Mouse (Mus musculus) kidney, postnatal 14 days (tissue): ENCODE results near the gene Zfp148.
"Not testable (repeated sequence)": the region's sequence is repeated elsewhere in the genome, so short reads cannot be mapped to it uniquely, and the experiment has no call there.

Experiments used
- DNase-seq: peaks from one replicate; pipeline ENCODE4 v3.0.0; 2022; ENCODE audit warnings: mixed read lengths

Gene Zfp148

DNA sequence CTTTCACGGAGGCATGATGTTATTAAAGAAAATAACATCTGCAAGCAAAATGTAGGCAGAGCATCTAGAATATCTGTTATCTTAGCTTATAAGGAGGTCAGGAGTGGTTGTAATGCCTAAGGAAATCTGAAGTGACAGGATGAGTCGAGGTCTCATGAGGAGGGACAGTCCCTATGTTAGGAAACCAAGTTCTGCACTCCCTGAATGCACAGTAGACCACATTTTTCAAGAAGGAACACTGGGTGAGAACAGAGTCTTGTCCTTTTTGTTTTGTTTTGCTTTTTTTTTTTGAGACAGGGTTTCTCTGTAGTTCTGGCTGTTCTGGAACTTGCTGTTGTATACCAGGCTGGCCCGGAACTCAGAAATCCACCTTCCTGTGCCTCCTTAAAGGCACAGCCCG, 1.7 kb downstream of the Zfp148 start:
- DNase-seq: no peak

DNA sequence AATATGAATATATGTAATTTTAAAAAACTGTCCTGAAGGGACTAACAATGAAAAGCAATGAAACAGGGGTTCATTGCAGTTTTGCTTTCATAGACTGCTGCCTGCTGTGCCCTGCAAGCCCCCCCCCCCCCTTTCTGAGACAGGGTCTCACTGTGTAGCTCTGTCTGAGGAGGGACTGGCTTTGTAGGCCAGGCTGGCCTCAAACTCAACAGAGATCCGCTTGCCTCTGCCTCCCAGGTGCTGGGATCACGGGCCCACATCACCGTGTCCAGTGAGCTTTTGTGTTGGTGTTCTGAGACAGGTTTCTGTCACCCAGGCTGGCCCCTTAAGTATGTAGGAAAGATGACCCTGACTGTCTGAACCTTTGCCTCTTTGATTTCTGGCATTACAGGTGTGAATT, 2.9 kb downstream of the Zfp148 start:
- no peak for DNase-seq

DNA sequence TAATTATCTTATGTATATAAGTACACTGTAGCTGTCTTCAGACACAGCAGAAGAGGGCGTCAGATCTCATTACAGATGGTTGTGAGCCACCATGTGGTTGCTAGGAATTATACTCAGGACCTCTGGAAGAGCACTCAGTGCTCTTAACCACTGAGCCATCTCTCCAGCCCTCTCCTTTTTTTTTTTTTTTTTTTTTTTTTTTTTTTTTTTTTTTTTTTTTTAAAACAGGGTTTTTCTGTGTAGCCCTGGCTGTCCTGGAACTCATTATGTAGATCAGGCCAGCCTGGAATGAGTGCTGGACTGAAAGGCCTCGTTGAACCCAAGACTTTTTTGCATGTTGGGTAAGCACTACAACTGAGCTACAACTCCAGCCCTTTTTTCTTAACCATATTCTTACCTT, 3.4 kb downstream of the Zfp148 start:
- not testable (repeated sequence) for DNase-seq

DNA sequence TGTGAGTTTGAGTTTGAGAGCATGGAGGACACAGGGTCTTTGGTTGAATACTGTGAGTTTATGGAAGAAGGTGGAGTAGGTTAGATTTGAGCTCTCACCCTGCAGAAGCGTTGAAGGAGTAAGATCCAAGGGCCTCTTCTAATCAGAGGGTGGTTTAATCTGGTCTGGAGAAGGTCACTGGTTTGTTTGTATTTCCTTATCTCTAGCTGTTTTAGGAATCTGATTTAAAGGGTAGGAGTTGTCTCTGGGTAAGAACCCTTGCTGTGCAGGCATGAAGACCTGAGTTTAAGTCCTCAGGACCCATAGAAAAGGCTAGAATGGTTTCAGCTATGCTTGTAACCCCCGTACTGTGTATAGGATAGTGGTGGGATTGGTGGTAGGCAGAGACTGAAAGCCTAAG, 6.4 kb downstream of the Zfp148 start:
- DNase-seq: no peak

DNA sequence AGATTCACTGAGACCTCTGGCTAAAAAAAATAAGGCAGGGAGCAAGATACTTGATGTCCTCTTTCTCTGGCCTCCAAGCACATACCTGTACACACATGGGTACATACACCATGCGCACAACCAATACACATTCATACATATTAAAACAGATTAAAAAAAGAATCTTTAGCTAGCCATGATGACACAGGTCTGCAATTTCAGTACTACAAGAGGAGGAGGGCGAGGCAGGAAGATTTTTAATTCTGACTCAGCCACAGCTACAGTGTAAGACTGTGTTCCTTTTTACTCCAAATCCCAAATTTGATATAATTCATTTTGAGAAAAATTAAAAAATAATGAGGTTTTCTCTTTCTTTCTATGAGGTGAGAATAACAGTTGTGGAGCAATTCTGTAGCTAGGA, 6.8 kb downstream of the Zfp148 start:
- no peak for DNase-seq

DNA sequence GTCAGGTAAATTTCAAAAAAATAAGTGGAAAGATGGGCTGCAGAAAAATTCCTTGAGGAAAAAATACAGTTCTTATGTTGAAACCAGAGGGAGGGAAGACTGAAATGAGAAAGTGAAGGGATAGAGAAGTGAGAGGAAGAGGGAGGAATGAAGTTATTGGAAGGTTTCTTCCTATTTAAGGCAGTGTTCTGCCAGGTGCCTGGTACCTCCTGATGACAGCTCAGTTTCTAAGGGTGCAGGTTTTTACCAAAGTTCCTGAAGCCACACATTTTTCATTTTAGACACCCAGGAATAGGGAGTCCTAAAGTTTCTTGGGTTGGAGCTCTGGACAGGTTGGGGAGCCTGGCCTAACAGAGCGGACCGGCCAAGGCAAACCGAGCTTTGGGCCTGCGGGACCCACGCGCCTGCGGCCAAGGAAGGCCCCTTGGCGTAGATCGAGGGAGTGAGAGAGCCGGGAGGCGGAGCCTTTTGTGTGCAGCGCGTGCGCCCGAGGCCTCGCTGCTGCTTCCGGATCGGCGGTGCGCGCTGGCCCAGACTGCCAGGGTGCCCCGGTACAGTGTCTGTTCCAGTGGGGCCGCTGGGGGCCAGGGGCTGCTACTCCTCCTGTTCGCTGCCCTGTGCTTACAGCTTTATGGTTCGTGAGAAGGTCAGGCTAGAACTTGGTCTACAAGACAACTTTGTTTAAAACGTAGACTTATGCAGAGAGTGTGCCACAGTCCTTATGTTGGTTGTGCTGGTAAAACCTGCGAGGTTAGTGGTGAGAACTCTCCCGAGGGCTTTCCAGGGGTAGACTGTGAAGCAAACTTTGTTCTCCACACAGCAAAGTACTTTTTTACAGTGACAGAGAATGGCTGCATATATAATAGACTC, 19.5 kb downstream of the Zfp148 start:
- DNase-seq: peak; percentile 83

DNA sequence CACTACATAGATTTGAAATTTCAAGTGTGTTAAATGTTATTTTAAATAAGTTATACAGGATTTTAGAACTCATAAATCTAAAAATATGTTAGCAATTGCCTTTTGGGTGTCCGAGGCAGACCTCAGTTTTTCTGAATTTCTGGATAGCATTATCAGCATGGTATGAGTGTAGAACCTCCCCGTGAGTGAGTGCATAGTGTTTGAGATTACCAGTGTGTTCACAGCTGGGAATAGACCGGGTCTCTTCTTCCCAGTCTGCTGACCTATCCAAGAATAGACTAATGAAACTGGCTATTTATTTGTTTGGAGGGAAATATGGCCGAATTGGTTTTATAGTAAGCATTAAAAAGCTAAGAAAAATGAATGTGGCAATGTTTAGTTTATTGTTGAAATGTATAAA, 20.3 kb downstream of the Zfp148 start:
- no peak for DNase-seq

DNA sequence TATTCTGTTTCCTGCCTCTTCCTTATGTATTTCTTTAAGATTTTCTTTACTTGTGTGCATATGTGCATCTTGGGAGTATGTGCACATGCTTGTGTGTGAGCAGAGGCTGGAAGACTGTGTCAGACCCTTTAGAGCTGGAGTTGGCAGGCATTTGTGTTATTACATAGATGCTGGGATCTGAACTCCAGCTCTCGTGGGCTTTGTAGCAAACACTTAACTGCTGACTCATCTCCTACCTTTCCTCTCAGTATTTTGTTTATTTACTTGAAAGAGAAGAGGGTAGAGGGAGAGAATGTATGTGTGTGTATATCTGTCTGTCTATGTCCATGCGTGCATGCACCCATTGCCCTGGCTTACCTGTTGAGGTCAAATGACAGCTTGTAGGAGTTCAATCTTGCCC, 22.6 kb downstream of the Zfp148 start:
- DNase-seq: no peak

DNA sequence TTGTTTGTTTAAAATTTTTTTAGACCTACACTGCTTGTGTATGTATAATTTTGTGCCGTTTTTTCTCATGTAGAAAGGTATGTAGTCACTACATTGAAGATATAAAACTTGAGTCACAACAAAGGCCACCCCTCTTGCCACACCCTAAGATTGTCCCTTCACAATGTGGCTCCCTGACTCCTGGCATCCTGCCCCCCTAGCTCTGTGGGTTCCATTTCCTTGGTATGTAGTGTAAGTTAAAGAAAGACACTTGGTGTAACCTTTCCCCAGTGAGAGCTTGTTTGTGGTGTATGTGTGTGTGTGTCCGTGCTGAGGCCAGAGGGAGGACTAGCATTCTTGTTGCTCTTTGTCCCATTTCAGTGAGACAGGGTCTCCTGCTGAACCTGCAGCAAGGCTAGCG, 23.4 kb downstream of the Zfp148 start:
- no peak for DNase-seq

DNA sequence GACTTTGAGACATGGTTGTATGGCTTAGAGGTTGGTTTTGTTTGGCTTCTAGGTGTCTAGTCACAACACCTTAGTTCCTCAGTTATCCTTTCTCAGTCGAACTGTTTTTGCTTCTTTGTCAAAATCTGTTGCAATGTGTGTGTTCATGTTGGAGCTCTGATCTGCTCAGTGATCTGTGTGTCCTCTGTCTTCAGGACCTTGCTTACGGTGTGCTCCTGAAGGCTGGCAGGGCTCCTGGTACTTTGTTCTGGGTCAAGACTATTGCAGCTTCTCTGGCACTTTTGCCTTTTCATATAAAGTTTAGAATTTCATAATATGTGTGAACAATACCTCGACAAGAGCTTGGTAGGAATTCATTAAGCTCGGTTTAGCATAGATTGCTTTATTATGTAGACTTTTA, 24.9 kb downstream of the Zfp148 start:
- no peak for DNase-seq

DNA sequence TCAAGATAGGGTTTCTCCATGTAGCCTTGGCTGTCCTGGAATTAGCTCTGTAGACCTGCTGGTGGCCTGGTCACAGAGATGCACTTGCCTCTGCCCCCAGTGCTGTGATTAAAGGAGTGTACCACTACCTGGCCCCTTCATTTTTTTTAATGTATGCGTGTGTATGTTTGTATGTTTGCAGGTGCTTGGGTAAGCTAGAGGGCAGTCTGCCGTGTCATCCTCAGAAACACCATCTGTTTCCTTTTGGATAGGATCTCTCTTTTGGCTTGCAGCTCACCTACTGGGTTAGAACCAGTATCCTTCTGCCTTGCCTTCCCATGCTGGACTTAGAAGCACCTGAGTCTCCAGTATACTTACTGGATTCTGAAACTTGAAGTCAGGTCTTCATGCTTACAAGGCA, 29.5 kb downstream of the Zfp148 start:
- DNase-seq: no peak

DNA sequence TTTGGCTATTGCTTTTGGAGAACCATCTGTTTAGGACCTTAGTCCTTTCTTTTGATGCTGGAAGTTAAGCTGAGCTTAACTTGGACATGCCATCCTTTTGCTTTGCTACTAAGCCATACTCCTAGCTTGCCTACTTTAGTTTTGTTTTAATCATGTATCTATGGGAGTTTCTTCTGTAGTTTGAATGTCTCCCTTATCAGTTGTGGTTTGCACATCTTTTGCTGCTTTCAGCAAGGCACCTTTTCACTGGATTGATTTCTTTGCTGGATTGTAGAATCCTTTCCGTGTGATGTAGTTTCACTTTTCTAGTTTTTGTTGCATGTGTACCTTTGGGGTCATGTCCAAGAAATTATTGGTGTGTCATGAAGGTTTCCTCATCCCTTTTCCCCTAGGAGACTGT, 30.0 kb downstream of the Zfp148 start:
- no peak for DNase-seq

DNA sequence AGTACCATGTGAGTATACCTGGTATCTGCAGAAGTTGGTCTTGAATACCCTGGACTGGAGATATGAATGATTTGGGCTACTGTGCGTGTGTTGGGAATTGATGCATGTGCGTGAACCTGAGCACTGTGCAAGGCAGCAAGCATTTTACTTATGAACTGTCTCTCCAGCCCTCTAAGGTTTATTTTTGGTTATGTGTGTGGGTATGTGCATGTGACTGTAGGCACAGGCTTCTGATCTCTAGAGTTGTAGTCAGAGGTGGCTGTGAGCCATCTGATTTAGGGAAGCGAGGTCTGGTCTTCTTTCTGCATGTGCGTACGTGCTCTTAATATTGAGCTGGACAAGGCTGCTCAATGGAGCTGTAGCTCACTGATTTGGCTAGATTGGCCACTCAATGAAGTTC, 33.6 kb downstream of the Zfp148 start:
- no peak for DNase-seq

DNA sequence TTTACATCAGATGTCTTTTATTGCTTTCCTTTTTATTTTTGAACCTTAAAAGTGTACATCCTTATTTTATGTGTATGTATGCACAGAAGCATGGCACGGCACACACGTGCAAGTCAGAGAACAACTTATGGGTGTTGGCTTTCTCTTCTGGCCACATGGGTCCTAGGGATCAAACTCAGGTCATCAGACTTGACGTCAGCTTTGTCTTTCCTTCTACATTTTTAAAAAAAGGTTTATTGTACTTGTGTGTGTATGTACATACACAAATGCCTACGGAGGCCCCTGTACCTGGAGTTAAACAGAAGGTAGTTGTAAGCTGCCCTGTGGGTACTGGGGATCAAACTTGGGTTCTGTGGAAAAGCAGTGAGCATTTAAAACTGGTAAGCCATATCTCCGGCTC, 35.0 kb downstream of the Zfp148 start:
- DNase-seq: no peak

DNA sequence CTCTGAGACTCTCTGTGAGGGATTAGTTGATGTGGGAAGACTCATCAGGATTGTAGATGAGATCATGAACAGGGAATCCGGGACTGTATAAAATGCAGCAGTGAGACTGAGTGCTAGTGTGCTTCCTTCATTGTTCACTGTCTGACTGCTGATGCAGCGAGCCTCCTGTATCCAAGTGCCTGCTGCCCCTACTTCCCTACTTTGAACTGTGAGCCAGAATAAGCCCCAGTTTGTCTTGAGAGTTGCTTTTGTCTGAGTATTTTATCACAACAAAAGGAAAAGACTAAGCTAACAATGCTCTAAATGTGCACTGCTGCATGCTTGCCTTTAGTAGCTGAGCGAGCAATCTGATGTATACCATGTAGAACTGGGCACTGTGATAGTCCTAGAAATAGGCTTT, 47.7 kb downstream of the Zfp148 start:
- DNase-seq: no peak

DNA sequence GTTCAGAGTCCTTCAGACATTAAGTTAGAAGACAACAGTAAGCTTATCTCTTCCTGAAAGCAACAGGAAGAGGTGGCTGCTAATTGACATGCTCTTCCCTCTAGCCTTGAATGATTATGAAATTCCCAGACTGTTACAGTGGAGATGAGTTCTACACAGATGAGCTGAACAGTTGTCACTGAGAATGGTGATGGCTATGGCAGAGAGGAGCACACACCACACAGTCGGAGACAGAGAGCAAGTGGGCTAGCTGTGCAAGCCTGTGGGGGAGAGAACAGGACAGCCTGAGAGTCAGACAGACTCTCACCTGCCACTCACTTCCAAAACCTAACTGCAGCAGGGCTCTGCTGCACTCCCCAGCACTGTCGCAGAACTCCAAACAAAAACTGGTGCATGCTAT, 51.0 kb downstream of the Zfp148 start:
- no peak for DNase-seq

DNA sequence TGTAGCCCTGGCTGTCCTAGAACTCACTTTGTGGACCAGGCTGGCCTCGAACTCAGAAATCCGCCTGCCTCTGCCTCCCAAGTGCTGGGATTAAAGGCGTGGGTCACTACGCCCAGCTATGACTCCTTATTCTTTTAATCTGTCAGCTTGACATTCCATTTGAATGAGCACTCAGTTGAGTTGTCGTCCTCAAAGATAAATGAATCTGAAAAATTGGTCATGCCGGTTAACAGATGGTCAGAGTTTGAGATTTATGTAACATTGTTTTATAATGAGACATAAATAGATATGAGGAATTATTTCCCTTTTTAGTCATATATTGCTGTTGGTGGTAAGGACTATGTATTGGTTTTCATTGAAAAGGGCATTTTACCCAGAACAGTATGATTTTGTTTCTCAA, 60.4 kb downstream of the Zfp148 start:
- DNase-seq: no peak

DNA sequence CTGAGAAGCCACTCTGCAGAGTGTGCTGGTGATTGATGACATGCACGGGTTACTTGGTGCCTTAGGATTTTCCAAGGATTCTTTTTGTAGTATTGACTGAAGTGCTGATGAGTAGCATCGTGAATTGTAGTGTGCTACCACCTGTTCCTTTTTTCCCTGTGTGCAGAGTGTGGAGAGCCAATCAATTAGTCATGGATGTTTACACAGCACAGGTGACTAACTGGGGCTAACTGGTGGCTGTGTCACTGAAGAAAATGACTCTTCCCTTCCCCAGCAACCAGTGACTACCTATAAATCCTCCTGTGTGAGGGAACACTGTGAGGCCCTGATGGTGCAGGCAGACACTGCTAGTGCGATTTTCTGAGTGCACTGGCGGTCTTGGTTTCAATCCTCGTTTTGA, 66.2 kb downstream of the Zfp148 start:
- no peak for DNase-seq

DNA sequence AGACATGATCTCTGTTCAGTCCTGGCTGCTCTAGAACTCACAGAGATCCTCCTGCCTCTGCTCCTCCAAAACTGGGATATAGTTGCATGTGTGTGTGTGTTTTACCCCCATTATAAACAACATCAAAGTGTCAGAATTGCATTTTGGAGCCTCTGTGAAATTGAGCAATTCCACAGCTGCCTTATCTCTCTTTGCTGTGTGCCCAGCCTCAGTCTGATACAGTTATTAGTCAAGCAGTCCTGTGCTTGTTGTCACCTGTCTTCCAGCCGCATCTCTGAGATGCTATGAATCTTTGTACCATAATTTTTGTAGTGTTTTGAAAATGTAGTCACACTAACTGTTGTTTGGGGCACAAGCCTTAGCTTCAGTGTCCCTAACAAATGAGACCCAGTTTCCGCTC, 73.2 kb downstream of the Zfp148 start:
- no peak for DNase-seq

DNA sequence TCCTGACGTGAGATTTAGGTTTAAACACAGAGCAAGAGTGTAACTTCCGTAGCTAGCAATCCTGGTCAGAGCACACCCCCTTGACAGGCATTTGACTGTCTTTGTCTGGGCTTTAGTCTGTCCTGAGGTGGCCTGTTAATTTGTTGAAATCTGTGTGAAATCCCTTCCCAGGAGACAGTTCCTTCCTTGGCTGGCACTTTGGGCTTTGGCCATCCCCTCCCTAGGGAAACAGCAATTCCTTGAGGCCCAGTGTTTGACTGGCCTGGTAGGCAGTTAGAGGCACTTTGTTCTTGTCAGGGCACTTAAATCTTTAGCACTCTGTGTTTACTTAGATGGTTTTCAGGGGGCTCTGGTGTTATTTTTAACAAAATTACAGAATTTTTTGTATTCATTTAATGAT, 73.7 kb downstream of the Zfp148 start:
- DNase-seq: no peak

DNA sequence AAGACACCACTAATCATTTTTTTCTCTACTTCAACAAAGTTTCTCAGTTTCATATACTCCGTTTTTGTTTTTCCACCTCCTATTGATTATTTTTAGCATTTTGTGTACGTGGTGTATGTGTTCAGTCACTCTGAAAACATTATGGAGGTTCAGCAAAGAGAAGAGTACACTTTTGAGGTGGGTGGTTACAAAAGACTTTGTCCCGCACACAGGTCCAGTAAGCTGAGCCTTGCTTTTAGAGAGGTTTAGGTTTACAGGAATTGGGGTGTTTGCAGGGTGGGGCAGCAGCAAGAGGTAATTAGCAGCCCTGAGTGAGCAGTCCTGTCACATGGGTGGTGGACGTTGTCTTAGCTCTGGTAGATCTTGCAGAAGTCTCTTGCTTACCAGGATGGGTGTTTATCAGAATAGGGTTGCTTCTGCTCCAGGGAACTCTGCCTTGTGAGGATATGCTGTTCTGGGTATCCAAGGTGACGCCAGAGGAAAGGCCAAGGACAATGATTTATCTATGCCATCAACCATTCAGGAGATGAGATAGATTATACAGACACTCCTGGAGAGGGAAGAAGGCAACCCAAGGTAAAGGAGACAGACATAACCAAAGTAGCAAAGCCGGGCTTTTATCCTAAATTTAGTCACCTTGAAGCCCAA, 74.8 kb downstream of the Zfp148 start:
- DNase-seq: no peak

DNA sequence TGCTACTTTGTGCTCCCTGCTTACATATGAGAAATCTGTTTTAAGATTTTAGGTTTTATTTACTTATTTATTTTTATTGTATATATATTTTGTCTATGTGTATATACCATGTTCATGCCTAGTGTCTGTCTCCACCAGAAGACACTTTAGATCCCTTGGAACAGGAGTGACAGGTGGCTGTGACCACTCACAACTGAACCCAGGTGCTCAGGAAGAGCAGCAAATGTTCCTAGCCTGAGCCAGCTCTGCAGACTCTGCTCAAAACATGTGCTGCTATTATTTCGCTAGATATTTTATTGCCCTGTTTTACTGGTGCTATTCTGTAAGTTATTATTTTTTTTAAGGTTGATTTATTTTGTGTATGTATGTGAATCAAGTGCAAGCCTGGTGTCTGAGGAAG, 78.5 kb downstream of the Zfp148 start:
- no peak for DNase-seq

DNA sequence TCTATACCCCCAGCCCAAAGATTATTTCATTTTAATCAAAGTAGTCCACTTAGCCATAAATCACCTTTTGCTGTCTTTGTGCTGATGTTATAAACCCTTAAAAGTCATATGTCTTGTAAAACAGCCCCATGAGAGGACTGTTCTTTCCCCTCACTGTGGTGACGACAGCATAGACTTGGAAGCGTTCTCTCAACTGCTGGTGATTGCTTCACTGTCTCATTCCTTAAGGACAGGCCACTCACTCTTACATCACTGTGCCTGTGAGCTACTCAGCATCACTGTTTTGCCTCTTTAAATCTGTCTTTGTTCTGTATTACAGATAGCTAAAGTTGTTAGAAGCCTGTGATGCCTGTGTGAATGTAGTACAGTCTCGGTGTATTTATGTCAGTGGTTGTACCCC, 80.8 kb downstream of the Zfp148 start:
- DNase-seq: no peak

DNA sequence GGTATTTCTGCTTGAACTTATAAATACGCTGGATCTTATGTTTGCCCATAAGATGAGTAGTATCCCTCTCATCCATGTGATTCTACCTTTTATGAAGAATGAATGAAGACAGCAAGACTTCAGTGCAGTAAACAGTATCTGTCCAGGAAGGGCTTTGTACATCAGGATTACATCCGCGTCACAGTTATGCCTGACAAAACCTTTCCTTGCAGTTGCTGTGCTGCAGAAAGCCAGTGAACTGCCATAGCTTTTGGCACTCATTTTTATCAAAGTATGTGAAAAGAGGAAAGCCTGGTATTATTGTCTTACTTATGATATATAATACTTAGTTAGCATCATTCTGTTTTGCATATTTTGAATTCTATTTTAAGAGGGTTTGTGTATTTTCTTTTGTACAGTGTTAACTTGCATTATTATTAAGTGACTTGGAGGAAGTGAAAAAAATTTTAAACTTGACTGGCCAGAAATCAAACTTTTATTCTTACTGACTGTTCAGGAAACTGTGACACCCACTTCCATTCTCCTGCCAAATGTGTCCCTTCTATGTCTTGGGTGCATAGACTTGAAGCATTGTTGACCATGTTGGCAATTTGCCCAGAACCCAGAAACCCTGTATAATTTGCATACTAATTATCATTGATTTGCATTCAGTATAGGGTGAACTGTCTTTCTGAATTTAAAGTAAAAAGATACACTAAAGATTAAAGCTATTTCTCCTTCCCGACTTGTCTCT, 84.0 kb downstream of the Zfp148 start:
- DNase-seq: peak; percentile 56
